Mouse (Mus musculus) bone marrow, adult 2 months (tissue): ENCODE data around the gene Gpr108.

Source experiments
- CTCF ChIP-seq: fragments of 200-500 bp; IDR thresholded peaks from 2 replicates; pipeline ENCODE4 v1.5.1; 2011; ENCODE audit warnings: low read length, control low read depth; ENCODE audit not compliant: control insufficient read depth, insufficient read depth
- POLR2A ChIP-seq: fragments of 200-500 bp; IDR thresholded peaks from 2 replicates; pipeline ENCODE4 v1.6.1; 2011; ENCODE audit warnings: low read depth, mild to moderate bottlenecking, control low read depth, low read length, borderline replicate concordance; ENCODE audit not compliant: control insufficient read depth

DNA sequence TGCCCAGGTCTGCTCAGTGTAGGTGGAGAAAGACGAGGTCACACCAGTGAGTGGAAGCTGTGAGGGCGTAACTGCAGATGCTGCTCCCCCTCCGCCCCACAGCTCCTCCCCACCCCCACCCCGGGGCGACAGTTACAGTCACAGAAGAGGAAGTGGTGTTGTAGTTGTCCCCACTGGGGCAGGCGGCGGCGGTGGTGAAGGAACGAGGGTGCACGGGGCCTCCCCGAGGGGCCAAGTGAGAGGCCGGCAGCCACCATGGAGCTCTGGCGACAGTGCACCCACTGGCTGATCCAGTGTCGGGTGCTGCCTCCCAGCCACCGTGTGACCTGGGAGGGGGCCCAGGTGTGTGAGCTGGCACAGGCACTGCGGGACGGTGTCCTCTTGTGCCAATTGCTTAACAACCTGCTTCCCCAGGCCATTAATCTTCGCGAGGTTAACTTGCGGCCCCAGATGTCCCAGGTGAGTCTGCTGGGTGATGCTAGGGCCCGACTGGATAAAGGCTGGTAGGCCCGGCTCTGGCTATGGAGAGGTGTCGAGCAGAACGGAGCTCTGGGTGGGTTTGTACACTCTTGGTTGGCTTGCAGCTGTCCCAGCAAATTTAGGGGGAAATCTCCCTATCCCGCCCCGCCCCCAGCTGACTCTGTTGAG is 30.8 kb upstream of the Gpr108 start, which contains the start of gene Vav1:
- TF ChIP-seq POLR2A (peak; percentile 97), CTCF (no peak)
